Mouse (Mus musculus) midbrain, postnatal 0 days (tissue): ENCODE measurements at regions not wholly inside any gene's neighbourhood (a gene's known extent, or its start where the extent isn't known, plus 50 kb on each side); places are given as distances from the start of the nearest gene placed in this dataset.

Experiments
- ATAC-seq: fragments of 200-750 bp; cut with Nextera tagmentation; 2 replicates; pipeline ENCODE4 v1.8.0; 2017; ENCODE audit warnings: moderate number of reproducible peaks, mild to moderate bottlenecking, moderate TSS enrichment, moderate library complexity; ENCODE audit not compliant: low FRiP score
- DNase-seq: peaks from one replicate; pipeline ENCODE4 v3.0.0-alpha.2; 2015; ENCODE audit warnings: low spot score
- H3K27ac ChIP-seq: fragments of 300-500 bp; sonication (generic); 2 replicates; pipeline ENCODE4 v1.5.1; 2014; ENCODE audit warnings: low read depth, mild to moderate bottlenecking, low read length, mixed read lengths
- H3K27me3 ChIP-seq: fragments of 300-500 bp; sonication (generic); 2 replicates; pipeline ENCODE4 v1.6.1; 2014; ENCODE audit warnings: low read length, control low read depth, mixed read lengths; ENCODE audit not compliant: insufficient read depth
- H3K36me3 ChIP-seq: fragments of 300-500 bp; sonication (generic); 2 replicates; pipeline ENCODE4 v1.6.1; 2014; ENCODE audit warnings: low read length, control low read depth, mixed read lengths; ENCODE audit not compliant: insufficient read depth
- H3K4me1 ChIP-seq: fragments of 300-500 bp; sonication (generic); 2 replicates; pipeline ENCODE4 v1.6.1; 2014; ENCODE audit warnings: mild to moderate bottlenecking, control low read depth, antibody characterized with exemption, low read length, mixed read lengths; ENCODE audit not compliant: insufficient read depth
- H3K4me2 ChIP-seq: fragments of 300-500 bp; sonication (generic); 2 replicates; pipeline ENCODE4 v1.6.1; 2014; ENCODE audit warnings: low read depth, mild to moderate bottlenecking, low read length, mixed read lengths; ENCODE audit not compliant: poor library complexity, severe bottlenecking
- H3K4me3 ChIP-seq: fragments of 300-500 bp; sonication (generic); 2 replicates; pipeline ENCODE4 v1.5.1; 2014; ENCODE audit warnings: low read depth, mild to moderate bottlenecking, low read length, moderate library complexity
- H3K9ac ChIP-seq: fragments of 300-500 bp; sonication (generic); replicated peaks from 2 replicates; pipeline ENCODE4 v1.6.1; 2014; ENCODE audit warnings: mild to moderate bottlenecking, low read length, moderate library complexity, mixed read lengths; ENCODE audit not compliant: poor library complexity, severe bottlenecking
- H3K9me3 ChIP-seq: fragments of 300-500 bp; sonication (generic); 2 replicates; pipeline ENCODE4 v1.6.1; 2016; ENCODE audit warnings: low read length, control low read depth
- CTCF ChIP-seq: IDR thresholded peaks from 2 replicates; pipeline ENCODE4 v1.5.1; 2016; ENCODE audit warnings: antibody characterized with exemption, mild to moderate bottlenecking
- WGBS: fragments of 180-500 bp; shearing (Covaris S2); extraction: QIAGEN DNeasy Blood & Tissue Kit; methylation state at CpG from one replicate; pipeline ENCODE4 v1.1.7; 2014; 5-methylcytosine and 5-hydroxymethylcytosine counted together

GRCm38 (mm10) chr16:12880011-12880410 is 229.5 kb upstream of the Ercc4 start:
- H3K4me2 ChIP-seq, result no peak overlapping the region
- TF ChIP-seq CTCF, result no peak
- H3K9me3 ChIP-seq, result no peaks in the 10 kb centered on the region
- H3K27ac ChIP-seq, result no peak overlapping the region
- H3K27me3 ChIP-seq, result no peaks in the 10 kb centered on the region
- H3K4me3 ChIP-seq, result no peak overlapping the region
- H3K36me3 ChIP-seq, result no peaks in the 10 kb centered on the region
- ATAC-seq (no peak), DNase-seq (no peak)
- no peak overlapping the region for H3K9ac ChIP-seq
- no peaks in the 10 kb centered on the region for H3K4me1 ChIP-seq
- WGBS, result 87% methylated on average over 8 of the region's 8 CpGs

DNA sequence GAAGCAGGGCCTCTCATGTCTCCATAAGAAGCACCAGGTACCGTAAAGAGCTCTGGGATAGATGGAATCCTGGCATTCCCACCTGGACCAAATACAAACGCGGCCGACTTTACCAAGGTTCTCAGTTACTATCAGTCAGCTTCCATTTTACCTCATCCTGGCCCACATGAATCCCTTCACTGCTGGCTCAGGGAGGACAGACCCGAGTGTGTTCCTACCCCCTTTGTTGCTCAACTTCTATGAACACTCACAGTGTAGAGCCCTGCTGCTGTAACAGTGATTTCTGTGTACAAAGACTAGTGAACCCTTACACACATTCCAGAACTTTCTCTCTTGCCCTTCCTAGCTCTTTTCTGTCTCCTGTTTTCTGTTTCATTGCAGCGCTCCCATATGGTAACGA is 229.0 kb upstream of the Ercc4 start:
- no peak overlapping the region for H3K27ac ChIP-seq
- no peak overlapping the region for H3K4me2 ChIP-seq
- no peaks in the 10 kb centered on the region for H3K27me3 ChIP-seq
- no peaks in the 10 kb centered on the region for H3K9me3 ChIP-seq
- no peak for ATAC-seq
- DNase-seq, result no peak
- no peak overlapping the region for H3K4me3 ChIP-seq
- H3K9ac ChIP-seq, result no peak overlapping the region
- no peak for TF ChIP-seq CTCF
- no peaks in the 10 kb centered on the region for H3K36me3 ChIP-seq
- WGBS, result 93% methylated on average over 7 of the region's 7 CpGs
- no peaks in the 10 kb centered on the region for H3K4me1 ChIP-seq

DNA sequence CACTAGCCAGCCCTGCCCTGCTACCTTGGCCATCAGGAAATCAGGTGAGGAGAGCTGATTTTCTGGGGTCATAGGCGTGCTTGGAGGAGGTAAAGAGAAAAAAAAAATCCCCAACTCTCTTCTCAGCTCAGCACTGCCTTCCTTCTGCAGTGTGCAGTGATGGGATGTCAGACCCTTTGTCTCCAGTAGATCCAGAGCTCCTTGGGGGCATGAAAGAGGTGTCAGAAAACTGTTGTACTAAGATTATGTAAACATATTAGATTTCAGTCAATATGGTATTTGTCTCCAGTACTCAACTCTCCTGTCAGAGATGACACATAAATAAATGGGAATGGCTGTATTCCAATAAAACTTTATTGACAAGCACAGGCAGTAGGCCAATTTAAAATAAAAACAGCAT is 226.8 kb upstream of the Ercc4 start:
- ATAC-seq (no peak), DNase-seq (no peak)
- no peak for TF ChIP-seq CTCF
- Histone ChIP-seq H3K9ac (no peak overlapping the region), H3K4me2 (no peak overlapping the region), H3K27me3 (no peaks in the 10 kb centered on the region), H3K4me1 (no peaks in the 10 kb centered on the region), H3K4me3 (no peak overlapping the region), H3K27ac (no peak overlapping the region), H3K9me3 (no peaks in the 10 kb centered on the region), H3K36me3 (no peaks in the 10 kb centered on the region)
- WGBS, result 58% methylated on average over 1 of the region's 1 CpGs

DNA sequence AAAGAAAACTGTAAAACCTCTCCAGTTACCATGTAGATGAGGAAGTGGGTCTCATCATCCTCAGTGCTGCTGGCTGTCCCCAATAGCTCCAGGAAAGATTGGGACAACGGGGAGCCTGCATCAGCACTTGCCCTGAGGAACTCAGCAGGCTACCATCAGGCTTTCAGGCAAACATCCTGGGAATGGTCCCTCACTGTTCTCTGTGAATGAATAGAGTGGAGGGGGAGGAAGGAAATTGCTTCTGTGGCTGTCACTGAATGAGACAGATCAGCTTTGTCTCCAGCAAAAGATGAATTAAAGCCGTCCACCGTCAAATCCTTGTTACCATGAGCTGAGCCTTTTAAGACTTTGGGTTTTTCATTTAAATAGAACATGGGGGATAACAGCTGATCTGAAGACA is 224.9 kb upstream of the Ercc4 start:
- Histone ChIP-seq H3K9me3 (no peaks in the 10 kb centered on the region), H3K4me3 (no peak overlapping the region), H3K27ac (no peak overlapping the region), H3K4me1 (no peaks in the 10 kb centered on the region), H3K36me3 (no peaks in the 10 kb centered on the region), H3K9ac (no peak overlapping the region), H3K4me2 (no peak overlapping the region), H3K27me3 (no peaks in the 10 kb centered on the region)
- no peak for TF ChIP-seq CTCF
- 8% methylated on average over 3 of the region's 3 CpGs for WGBS
- ATAC-seq (no peak), DNase-seq (peak; percentile 36)

- Histone ChIP-seq H3K27me3 (no peaks in the 10 kb centered on the region), H3K4me3 (no peak overlapping the region), H3K9ac (no peak overlapping the region), H3K36me3 (no peaks in the 10 kb centered on the region), H3K4me2 (no peak overlapping the region), H3K9me3 (no peaks in the 10 kb centered on the region), H3K27ac (no peak overlapping the region), H3K4me1 (no peaks in the 10 kb centered on the region)
- no peak for TF ChIP-seq CTCF
- DNase-seq (peak; percentile 79), ATAC-seq (no peak)
- 39% methylated on average over 1 of the region's 1 CpGs for WGBS
Measured at GRCm38 (mm10) chr16:12886127-12886526, 223.4 kb upstream of the Ercc4 start.

DNA sequence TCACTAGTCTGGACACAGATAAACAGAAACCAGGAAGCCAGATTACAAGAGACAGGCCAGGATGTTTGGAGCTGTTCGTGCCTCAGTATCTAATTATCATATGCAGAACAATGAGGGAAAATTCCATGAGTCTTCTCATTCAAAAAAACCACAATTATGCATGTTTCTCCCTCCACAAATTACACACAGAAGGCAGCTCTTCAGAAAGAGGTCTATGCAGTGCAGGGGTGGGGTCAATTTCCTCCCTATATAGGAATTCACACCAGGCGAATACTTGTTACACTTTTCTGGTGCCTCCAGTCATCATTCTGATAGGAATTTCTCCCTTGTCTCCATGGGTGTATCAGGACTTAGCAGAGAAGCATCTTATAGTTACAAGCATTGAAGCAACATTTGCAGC is 222.1 kb upstream of the Ercc4 start:
- DNase-seq, result no peak
- no peak for TF ChIP-seq CTCF
- no peak overlapping the region for H3K27ac ChIP-seq
- H3K4me1 ChIP-seq, result no peaks in the 10 kb centered on the region
- H3K27me3 ChIP-seq, result no peaks in the 10 kb centered on the region
- no peak overlapping the region for H3K4me3 ChIP-seq
- WGBS, result 59% methylated on average over 2 of the region's 2 CpGs
- H3K4me2 ChIP-seq, result no peak overlapping the region
- no peaks in the 10 kb centered on the region for H3K36me3 ChIP-seq
- ATAC-seq, result no peak
- H3K9me3 ChIP-seq, result no peaks in the 10 kb centered on the region
- no peak overlapping the region for H3K9ac ChIP-seq

- 81% methylated on average over 1 of the region's 1 CpGs for WGBS
- H3K4me1 ChIP-seq, result no peaks in the 10 kb centered on the region
- no peaks in the 10 kb centered on the region for H3K27me3 ChIP-seq
- ATAC-seq (no peak), DNase-seq (no peak)
- no peaks in the 10 kb centered on the region for H3K9me3 ChIP-seq
- H3K4me3 ChIP-seq, result no peak overlapping the region
- TF ChIP-seq CTCF, result no peak
- no peak overlapping the region for H3K9ac ChIP-seq
- no peak overlapping the region for H3K27ac ChIP-seq
- no peaks in the 10 kb centered on the region for H3K36me3 ChIP-seq
- no peak overlapping the region for H3K4me2 ChIP-seq
Measured at GRCm38 (mm10) chr16:12890094-12890493, 219.4 kb upstream of the Ercc4 start.
